Mouse (Mus musculus): Measurements from ENCODE around the gene Jmjd6. TPM values are rescaled to one million over a fixed set of nuclear protein-coding genes. Genes with fewer than 3 reads are reported as not detected.
"Not testable (repeated sequence)": the region's sequence is repeated elsewhere in the genome, so short reads cannot be mapped to it uniquely, and the experiment has no call there.

The Jmjd6 gene
- total RNA-seq, 2 experiments from 2014 or later, result 37.1 to 37.7 TPM

DNA sequence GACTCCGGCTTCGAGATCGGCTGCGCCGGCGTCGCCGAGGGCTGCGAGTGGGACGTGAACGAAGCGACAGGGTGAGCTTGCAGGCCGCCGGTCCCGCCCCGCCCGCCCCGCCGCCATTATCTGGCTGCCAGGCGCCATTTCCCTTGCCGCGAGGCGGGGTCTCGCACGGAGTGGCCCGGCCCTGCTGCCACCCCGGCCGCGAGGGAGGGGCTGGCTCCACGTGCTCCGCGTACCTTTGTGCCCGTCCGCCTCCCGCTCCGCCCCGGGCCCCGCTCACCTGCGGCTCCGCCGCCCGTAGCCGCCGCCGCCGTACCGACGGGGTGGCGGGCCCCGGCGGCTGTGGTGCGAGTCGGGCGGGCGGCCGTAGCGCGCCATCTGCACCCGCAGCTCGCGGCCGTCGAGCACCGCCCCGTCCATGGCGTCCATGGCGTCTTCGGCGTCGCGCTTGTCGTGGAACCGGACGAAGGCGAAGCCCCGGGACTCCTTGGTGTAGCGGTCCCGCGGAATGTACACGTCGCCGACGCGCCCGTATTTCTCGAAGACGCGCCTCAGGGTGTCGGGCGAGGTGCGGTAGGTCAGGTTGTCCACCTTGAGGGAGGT, 9.1 kb upstream of the Jmjd6 start, which contains the start of gene Mfsd11:
TSS of gene Mfsd11 (plus strand) at position 150 of the 600 bp plus-strand sequence.
- intact Hi-C loops (cut with DNase I), result no loop called here
- peak; percentile 71 for DNase-seq (ENCODE audit: low spot score)

DNA sequence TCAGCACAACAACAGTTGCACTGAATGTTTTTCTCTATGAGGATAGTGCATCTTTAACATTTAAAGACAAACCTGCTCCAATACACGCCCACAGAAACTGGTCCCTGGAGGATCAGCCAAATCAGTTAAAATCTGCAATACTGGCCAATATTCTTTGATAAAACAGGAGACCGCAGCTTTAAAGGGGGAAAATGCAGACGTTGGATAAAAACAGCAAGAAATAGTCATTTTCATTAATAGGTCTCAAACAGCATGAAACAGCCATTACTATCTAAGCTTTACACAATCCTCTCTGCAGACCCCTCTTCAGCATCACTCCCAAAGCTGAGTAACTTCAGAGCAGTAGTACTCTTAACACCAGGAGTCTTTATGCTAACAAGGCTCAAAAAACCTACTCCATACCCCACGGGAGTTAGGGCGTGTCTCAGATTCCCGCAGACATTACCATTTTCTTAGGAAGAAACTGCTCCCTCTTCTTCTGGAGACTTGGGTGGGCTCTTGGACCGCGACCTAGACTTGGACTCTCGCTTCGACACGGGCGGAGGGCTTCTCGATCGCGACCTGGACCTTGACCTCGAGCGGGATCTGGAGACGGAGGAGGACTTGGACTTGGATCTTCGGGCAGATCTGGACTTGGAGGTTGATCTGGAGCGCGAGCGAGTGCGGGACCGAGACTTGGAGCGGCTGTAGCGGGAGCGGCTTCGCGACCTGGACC, 8.5 kb upstream of the Jmjd6 start:
- no peak for DNase-seq (ENCODE audit: low spot score)
- intact Hi-C loops (cut with DNase I), result no loop called here

GRCm38 (mm10) chr11:116850833-116851477, 7.7 kb upstream of the Jmjd6 start:
- intact Hi-C loops (cut with DNase I), result no loop called here

GRCm38 (mm10) chr11:116850085-116850484, 6.8 kb upstream of the Jmjd6 start:
- intact Hi-C loops (cut with DNase I), result no loop called here
- DNase-seq (ENCODE audit: low spot score), result no peak

More at GRCm38 (mm10) chr11:116850833-116851477, 7.7 kb upstream of the Jmjd6 start:
- no peak for DNase-seq (ENCODE audit: low spot score)

DNA sequence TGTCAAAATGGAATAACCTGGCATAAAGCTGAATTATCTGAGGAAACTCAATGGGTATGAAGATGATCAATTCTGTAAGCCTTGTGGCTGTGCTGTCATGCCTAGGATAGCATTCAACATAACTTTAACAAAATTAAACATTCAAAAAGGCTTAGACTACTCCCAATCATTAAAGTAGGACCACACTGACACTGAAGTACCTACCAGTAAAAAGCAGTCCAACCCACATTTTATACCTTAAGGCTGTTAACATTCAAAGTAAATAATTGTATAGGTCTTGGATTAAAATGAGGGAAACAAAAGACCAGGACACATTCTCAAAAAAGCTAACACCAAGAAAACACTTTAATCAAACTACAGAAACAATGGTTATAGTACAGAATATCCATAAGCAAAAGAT, 6.3 kb upstream of the Jmjd6 start:
- intact Hi-C loops (cut with DNase I), result no loop called here
- no peak for DNase-seq (ENCODE audit: low spot score)

GRCm38 (mm10) chr11:116848877-116849178, 5.6 kb upstream of the Jmjd6 start:
- DNase-seq (ENCODE audit: low spot score); intact Hi-C loops (cut with DNase I): not testable (repeated sequence)

DNA sequence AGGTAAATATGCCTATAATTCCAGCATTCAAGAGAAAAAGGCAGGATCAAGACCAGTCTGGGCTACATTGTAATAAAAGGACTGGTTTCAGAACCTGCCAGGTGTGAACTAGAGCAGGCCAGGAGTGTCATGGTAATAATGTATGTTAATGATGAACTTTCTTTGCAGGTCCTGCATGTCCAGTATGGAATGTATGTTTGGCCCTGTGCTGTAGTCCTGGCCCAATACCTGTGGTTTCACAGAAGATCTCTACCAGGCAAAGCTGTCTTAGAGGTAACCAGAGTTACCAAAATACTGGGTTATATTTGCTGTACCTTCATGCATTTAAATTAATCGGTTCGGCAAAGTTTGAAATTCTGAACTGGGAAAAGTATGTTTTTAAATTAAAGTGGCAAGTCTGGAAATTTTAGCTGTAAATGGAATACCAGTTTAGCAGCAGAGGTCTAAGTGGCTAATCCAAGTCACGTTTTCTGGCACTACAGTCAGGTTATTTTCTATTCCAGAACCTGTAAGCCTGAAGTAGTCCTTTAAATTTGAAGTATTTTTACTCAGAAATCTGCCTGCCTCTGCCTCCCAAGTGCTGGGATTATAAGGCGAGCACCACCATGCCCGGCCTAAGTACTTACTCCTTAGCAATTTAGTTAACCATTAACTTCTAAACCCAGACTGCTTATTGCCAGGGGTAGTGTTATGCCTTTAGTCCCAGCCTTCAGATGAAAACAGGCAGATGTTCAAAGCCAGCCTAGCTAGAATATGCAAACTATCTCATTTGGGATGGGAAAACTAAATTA, 5.0 kb upstream of the Jmjd6 start:
- no peak for DNase-seq (ENCODE audit: low spot score)
- intact Hi-C loops (cut with DNase I), result no loop called here

- no peak for DNase-seq (ENCODE audit: low spot score)
- intact Hi-C loops (cut with DNase I), result no loop called here
Observed at GRCm38 (mm10) chr11:116847187-116848085, 4.2 kb upstream of the Jmjd6 start.

DNA sequence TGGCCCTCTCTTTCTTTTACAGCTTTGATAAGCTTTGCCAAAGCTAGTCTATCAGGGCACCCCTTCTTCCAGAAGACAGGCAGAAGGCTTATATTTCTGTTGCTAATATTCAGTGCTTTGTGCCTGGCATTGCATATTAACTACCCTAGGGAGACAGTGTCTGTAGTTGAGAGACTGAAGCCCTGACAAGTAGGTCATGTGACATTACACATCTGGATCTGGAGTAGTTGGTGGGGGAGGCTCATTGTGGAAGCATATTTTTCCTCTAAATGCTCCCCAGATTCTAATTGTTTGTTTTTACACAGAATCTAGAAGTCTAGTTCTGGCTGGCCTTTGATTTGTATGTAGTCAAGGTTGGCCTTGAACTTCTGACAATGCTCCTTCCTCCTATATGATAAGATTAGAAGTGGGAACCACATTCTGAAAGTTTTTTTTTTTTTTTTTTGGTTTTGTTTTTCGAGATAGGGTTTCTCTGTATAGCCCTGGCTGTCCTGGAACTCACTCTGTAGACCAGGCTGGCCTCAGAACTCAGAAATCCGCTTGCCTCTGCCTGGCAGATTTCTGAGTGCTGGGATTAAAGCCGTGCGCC, 3.4 kb upstream of the Jmjd6 start:
- DNase-seq (ENCODE audit: low spot score), result no peak
- intact Hi-C loops (cut with DNase I), result no loop called here

GRCm38 (mm10) chr11:116842531-116843260, 553 bp downstream of the Jmjd6 start:
- intact Hi-C loops (cut with DNase I), result no loop called here
- DNase-seq (ENCODE audit: low spot score), result peak; percentile 59

- intact Hi-C loops (cut with DNase I), result no loop called here
- no peak for DNase-seq (ENCODE audit: low spot score)
Observed at GRCm38 (mm10) chr11:116840748-116841147, 2.5 kb downstream of the Jmjd6 start.

DNA sequence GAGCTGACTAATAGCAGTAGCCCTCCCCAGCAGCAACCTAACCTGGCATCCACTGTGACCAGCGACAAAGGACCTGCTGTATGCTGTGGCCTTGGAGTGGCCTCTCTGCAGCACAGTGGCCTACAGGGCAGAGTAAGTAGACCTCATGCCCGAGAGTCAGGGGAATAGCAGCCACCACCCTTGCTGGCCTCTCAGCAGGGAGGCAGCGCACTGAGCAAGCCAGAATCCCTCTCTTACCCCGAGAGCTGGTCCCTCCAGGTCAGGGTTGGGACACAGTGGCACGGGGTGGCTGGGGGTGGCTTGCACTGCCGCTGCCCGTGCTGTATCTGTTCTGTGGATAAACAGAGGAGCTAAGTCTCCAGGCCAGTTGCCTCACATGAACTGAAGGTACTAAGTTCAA, 3.6 kb downstream of the Jmjd6 start:
- intact Hi-C loops (cut with DNase I), result loop anchor here (2.0 kb wide), 1 partner anchor 25 kb away; no protein-coding TSS in a partner anchor
- DNase-seq (ENCODE audit: low spot score), result no peak

GRCm38 (mm10) chr11:116838936-116839335, 4.3 kb downstream of the Jmjd6 start:
- DNase-seq (ENCODE audit: low spot score), result no peak
- intact Hi-C loops (cut with DNase I), result loop anchor here (2.0 kb wide), 1 partner anchor 24 kb away; no protein-coding TSS in a partner anchor

- intact Hi-C loops (cut with DNase I), result no loop called here
- no peak for DNase-seq (ENCODE audit: low spot score)
Observed at GRCm38 (mm10) chr11:116837441-116837840, 5.8 kb downstream of the Jmjd6 start.

- DNase-seq (ENCODE audit: low spot score), result no peak
- intact Hi-C loops (cut with DNase I), result no loop called here
Observed at GRCm38 (mm10) chr11:116836283-116836682, 7.0 kb downstream of the Jmjd6 start.

GRCm38 (mm10) chr11:116834954-116835353, 8.3 kb downstream of the Jmjd6 start:
- DNase-seq (ENCODE audit: low spot score), result no peak
- intact Hi-C loops (cut with DNase I), result no loop called here

DNA sequence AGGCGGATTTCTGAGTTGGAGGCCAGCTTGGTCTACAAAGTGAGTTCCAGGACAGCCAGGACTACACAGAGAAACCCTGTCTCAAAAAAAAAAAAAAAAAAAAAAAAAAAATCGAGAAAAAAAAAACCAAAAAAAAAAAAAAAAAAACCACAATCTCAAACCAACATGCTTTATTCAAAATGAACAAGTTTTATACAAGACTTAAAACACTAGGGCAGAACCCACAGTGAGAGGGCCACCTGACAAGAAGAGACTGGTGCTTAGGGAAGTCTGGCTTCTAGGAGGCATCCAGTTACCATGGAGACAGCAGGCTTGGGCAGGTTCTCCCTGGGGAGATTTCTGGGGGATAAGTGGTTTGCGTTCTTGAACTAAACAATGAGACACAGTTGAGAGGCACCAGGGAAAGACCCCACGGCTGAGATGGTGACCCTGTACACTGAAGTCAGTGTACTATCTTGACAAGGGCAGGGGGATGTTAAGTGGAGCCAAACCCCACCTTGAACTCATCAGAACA, 11.0 kb downstream of the Jmjd6 start:
- intact Hi-C loops (cut with DNase I), result no loop called here

GRCm38 (mm10) chr11:116827534-116828165, 15.6 kb downstream of the Jmjd6 start, which contains the start of gene Mxra7:
TSS of gene Mxra7 (minus strand) at chr11:116828046.
- peak; percentile 82 for DNase-seq (ENCODE audit: low spot score)
- intact Hi-C loops (cut with DNase I), result no loop called here

More for the DNA sequence above, 11.0 kb downstream of the Jmjd6 start:
- DNase-seq (ENCODE audit: low spot score), result no peak
